Mouse (Mus musculus): ENCODE measurements around the gene Edf1. TPM values are rescaled to one million over a fixed set of nuclear protein-coding genes. Genes with fewer than 3 reads are reported as not detected.

Gene Edf1
- polyA plus RNA-seq, 1 experiment from 2014 or later = 297 TPM

DNA sequence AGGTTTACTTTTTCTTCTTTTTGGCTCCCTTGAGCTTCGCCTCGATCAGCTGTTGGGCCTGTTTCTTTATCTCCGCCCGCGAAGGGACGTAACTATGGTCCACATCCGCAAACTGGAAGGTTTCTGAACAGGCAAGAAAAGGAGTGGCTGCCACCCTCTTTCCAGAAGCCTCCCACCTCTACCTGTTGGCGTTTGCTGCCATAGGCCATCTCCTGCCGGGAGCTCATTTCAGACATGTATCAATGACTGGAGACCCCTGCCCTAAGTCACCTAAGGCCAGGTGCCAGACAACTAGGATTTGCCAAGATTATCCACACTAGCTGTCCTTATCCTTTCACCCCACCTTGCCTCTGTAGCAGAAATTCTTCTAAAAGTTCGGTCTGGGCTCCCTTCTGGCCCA is 51.0 kb downstream of the Edf1 start:
- Histone ChIP-seq H3K27ac (ENCODE audit: low read length) (no peak overlapping the region), H3K9me3 (ENCODE audit: low read length) (no peaks in the 10 kb centered on the region), H3K4me3 (ENCODE audit: low read depth, low read length) (peak overlapping the region; percentile 84), H3K9ac (replicated peaks; ENCODE audit: low read depth) (no peak overlapping the region), H3K4me1 (ENCODE audit: insufficient read depth, low read depth, low read length) (0 out of 2 replicates have a peak, but pooled peaks cover 4% of the 10 kb centered on the region), H3K4me2 (replicated peaks; ENCODE audit: low read depth, low read length) (peak overlapping the region; percentile 81), H3K36me3 (ENCODE audit: insufficient read depth, low read length) (no peaks in the 10 kb centered on the region), H3K27me3 (replicated peaks; ENCODE audit: insufficient read depth, low read length) (no peaks in the 10 kb centered on the region)
- TF ChIP-seq EP300 (IDR thresholded peaks at IDR 0.05) = no peak
- no peak for TF ChIP-seq CTCF (IDR thresholded peaks at IDR 0.05)
- 63% methylated on average over 10 of the region's 10 CpGs for WGBS
- ATAC-seq (peak; percentile 25), DNase-seq (ENCODE audit: low spot score) (no peak)

Other genes with a start within 250 kb of the Edf1 start
- gene Grin1, start 238.7 kb upstream of the Edf1 start, polyA plus RNA-seq (2015; fragmentation: Nextera tagmentation; extraction: Ambion mirVana) = 0.30 and 0.36 TPM in 2 replicates
- gene Man1b1, start 225.5 kb upstream of the Edf1 start, polyA plus RNA-seq (2015; fragmentation: Nextera tagmentation; extraction: Ambion mirVana) = 36.8 and 40.9 TPM in 2 replicates
- 10.5 and 11.1 TPM in 2 replicates for gene Dpp7, start 201.5 kb upstream of the Edf1 start, polyA plus RNA-seq (2015; fragmentation: Nextera tagmentation; extraction: Ambion mirVana)
- gene Uap1l1, start 192.2 kb upstream of the Edf1 start, polyA plus RNA-seq (2015; fragmentation: Nextera tagmentation; extraction: Ambion mirVana) = 74.4 and 75.5 TPM in 2 replicates
- gene Sapcd2, start 185.5 kb upstream of the Edf1 start, polyA plus RNA-seq (2015; fragmentation: Nextera tagmentation; extraction: Ambion mirVana) = 2.2 and 2.4 TPM in 2 replicates
- gene Entpd2, start 162.0 kb upstream of the Edf1 start, polyA plus RNA-seq (2015; fragmentation: Nextera tagmentation; extraction: Ambion mirVana) = 2.6 and 2.8 TPM in 2 replicates
- gene Npdc1, start 158.5 kb upstream of the Edf1 start, polyA plus RNA-seq (2015; fragmentation: Nextera tagmentation; extraction: Ambion mirVana) = 42.7 and 45.3 TPM in 2 replicates
- gene Fut7, start 134.6 kb upstream of the Edf1 start, polyA plus RNA-seq (2015; fragmentation: Nextera tagmentation; extraction: Ambion mirVana) = 0.32 and 0.45 TPM in 2 replicates
- gene Abca2, start 129.1 kb upstream of the Edf1 start, polyA plus RNA-seq (2015; fragmentation: Nextera tagmentation; extraction: Ambion mirVana) = 2.7 and 4.0 TPM in 2 replicates
- gene Clic3, start 101.0 kb upstream of the Edf1 start, polyA plus RNA-seq (2015; fragmentation: Nextera tagmentation; extraction: Ambion mirVana) = 633 and 715 TPM in 2 replicates
- gene Paxx, start 96.8 kb upstream of the Edf1 start, polyA plus RNA-seq (2015; fragmentation: Nextera tagmentation; extraction: Ambion mirVana) = 67.4 and 68.9 TPM in 2 replicates
- gene Ptgds, start 87.8 kb upstream of the Edf1 start, polyA plus RNA-seq (2015; fragmentation: Nextera tagmentation; extraction: Ambion mirVana) = 5.8 and 6.1 TPM in 2 replicates
- gene Lcn12, start 63.9 kb upstream of the Edf1 start, polyA plus RNA-seq (2015; fragmentation: Nextera tagmentation; extraction: Ambion mirVana) = not detected in 2 replicates
- 39.7 and 43.4 TPM in 2 replicates for gene Fbxw5, start 57.1 kb upstream of the Edf1 start, polyA plus RNA-seq (2015; fragmentation: Nextera tagmentation; extraction: Ambion mirVana)
- 2.6 and 3.2 TPM in 2 replicates for gene C8g, start 56.1 kb upstream of the Edf1 start, polyA plus RNA-seq (2015; fragmentation: Nextera tagmentation; extraction: Ambion mirVana)
- gene Traf2, start 10.9 kb upstream of the Edf1 start, polyA plus RNA-seq (2015; fragmentation: Nextera tagmentation; extraction: Ambion mirVana) = 20.7 and 21.0 TPM in 2 replicates
- 0.31 and 1.2 TPM in 2 replicates for gene Mamdc4, start 17.0 kb downstream of the Edf1 start, polyA plus RNA-seq (2015; fragmentation: Nextera tagmentation; extraction: Ambion mirVana)
- gene Phpt1, start 17.4 kb downstream of the Edf1 start, polyA plus RNA-seq (2015; fragmentation: Nextera tagmentation; extraction: Ambion mirVana) = 97.7 and 103 TPM in 2 replicates
- gene Ajm1, start 23.9 kb downstream of the Edf1 start, polyA plus RNA-seq (2015; fragmentation: Nextera tagmentation; extraction: Ambion mirVana) = 0.07 TPM in 1 of 2 replicates, not detected in the other
- 34.7 and 41.2 TPM in 2 replicates for gene Rabl6, start 50.7 kb downstream of the Edf1 start, polyA plus RNA-seq (2015; fragmentation: Nextera tagmentation; extraction: Ambion mirVana)
- gene Ccdc183, start 59.8 kb downstream of the Edf1 start, polyA plus RNA-seq (2015; fragmentation: Nextera tagmentation; extraction: Ambion mirVana) = 0.38 and 0.44 TPM in 2 replicates
- 26.0 and 29.9 TPM in 2 replicates for gene Tmem141, start 64.2 kb downstream of the Edf1 start, polyA plus RNA-seq (2015; fragmentation: Nextera tagmentation; extraction: Ambion mirVana)
- 2.5 and 2.8 TPM in 2 replicates for gene Fcna, start 70.2 kb downstream of the Edf1 start, polyA plus RNA-seq (2015; fragmentation: Nextera tagmentation; extraction: Ambion mirVana)
- gene Lcn8, start 95.3 kb downstream of the Edf1 start, polyA plus RNA-seq (2015; fragmentation: Nextera tagmentation; extraction: Ambion mirVana) = not detected in 2 replicates
- gene Lcn5, start 100.1 kb downstream of the Edf1 start, polyA plus RNA-seq (2015; fragmentation: Nextera tagmentation; extraction: Ambion mirVana) = not detected in 2 replicates
- gene Lcn6, start 118.9 kb downstream of the Edf1 start, polyA plus RNA-seq (2015; fragmentation: Nextera tagmentation; extraction: Ambion mirVana) = not detected in 2 replicates
- gene Lcn10, start 124.9 kb downstream of the Edf1 start, polyA plus RNA-seq (2015; fragmentation: Nextera tagmentation; extraction: Ambion mirVana) = not detected in 2 replicates
- gene Obp2a, start 142.2 kb downstream of the Edf1 start, polyA plus RNA-seq (2015; fragmentation: Nextera tagmentation; extraction: Ambion mirVana) = not detected in 2 replicates
- gene Bmyc, start 148.9 kb downstream of the Edf1 start, polyA plus RNA-seq (2015; fragmentation: Nextera tagmentation; extraction: Ambion mirVana) = 57.8 and 58.7 TPM in 2 replicates
- gene Obp2b, start 179.2 kb downstream of the Edf1 start, polyA plus RNA-seq (2015; fragmentation: Nextera tagmentation; extraction: Ambion mirVana) = not detected in 2 replicates
- gene Lcn3, start 207.7 kb downstream of the Edf1 start, polyA plus RNA-seq (2015; fragmentation: Nextera tagmentation; extraction: Ambion mirVana) = not detected in 2 replicates
- not detected in 2 replicates for gene Lcn11, start 219.2 kb downstream of the Edf1 start, polyA plus RNA-seq (2015; fragmentation: Nextera tagmentation; extraction: Ambion mirVana)
- 0.51 and 0.95 TPM in 2 replicates for gene Gm13539, start 224.4 kb downstream of the Edf1 start, polyA plus RNA-seq (2015; fragmentation: Nextera tagmentation; extraction: Ambion mirVana)

All from lung, postnatal 0 days (tissue).